Mouse (Mus musculus) liver, embryonic 12.5 days (tissue): Measurements from ENCODE around the gene E2f4. TPM values are rescaled to one million over a fixed set of nuclear protein-coding genes. Genes with fewer than 3 reads are reported as not detected.

Source experiments
- ATAC-seq: fragments of 200-750 bp; cut with Nextera tagmentation; 2 replicates; pipeline ENCODE4 v1.8.0; 2017; ENCODE audit warnings: moderate number of reproducible peaks, mild to moderate bottlenecking, moderate library complexity
- H3K27ac ChIP-seq: fragments of 300-500 bp; sonication (generic); 2 replicates; pipeline ENCODE4 v1.5.1; 2016; ENCODE audit warnings: mild to moderate bottlenecking
- H3K27me3 ChIP-seq: fragments of 300-500 bp; sonication (generic); replicated peaks from 2 replicates; pipeline ENCODE4 v1.6.1; 2016; ENCODE audit warnings: mild to moderate bottlenecking, moderate library complexity
- H3K36me3 ChIP-seq: fragments of 300-500 bp; sonication (generic); 2 replicates; pipeline ENCODE4 v1.6.1; 2016; ENCODE audit warnings: mild to moderate bottlenecking, moderate library complexity
- H3K4me1 ChIP-seq: fragments of 300-500 bp; sonication (generic); 2 replicates; pipeline ENCODE4 v1.6.1; 2016
- H3K4me2 ChIP-seq: fragments of 300-500 bp; sonication (generic); 2 replicates; pipeline ENCODE4 v1.6.1; 2016; ENCODE audit warnings: mild to moderate bottlenecking, moderate library complexity
- H3K4me3 ChIP-seq: fragments of 300-500 bp; sonication (generic); 2 replicates; pipeline ENCODE4 v1.5.1; 2016; ENCODE audit warnings: mild to moderate bottlenecking, moderate library complexity
- H3K9ac ChIP-seq: fragments of 300-500 bp; sonication (generic); 2 replicates; pipeline ENCODE4 v1.6.1; 2016; ENCODE audit warnings: mild to moderate bottlenecking, moderate library complexity
- H3K9me3 ChIP-seq: fragments of 300-500 bp; sonication (generic); replicated peaks from 2 replicates; pipeline ENCODE4 v1.6.1; 2016; ENCODE audit warnings: mild to moderate bottlenecking, moderate library complexity
- WGBS: fragments of 180-500 bp; shearing (Covaris S2); methylation state at CpG from one replicate; pipeline ENCODE4 v1.1.7; 2016; ENCODE audit not compliant: insufficient replicate concordance; 5-methylcytosine and 5-hydroxymethylcytosine counted together
- polyA plus RNA-seq: library from polyadenylated mRNA; unstranded; fragments of >200 nt; fragmentation: Nextera tagmentation; extraction: Ambion mirVana; gene quantifications from 2 replicates; pipeline ENCODE4 v1.2.1, GENCODE M21; 2016

E2f4 gene
- polyA plus RNA-seq, 1 experiment from 2014 or later = 239 TPM

- 71% methylated on average over 7 of the region's 7 CpGs for WGBS
- no peak overlapping the region for H3K27ac ChIP-seq
- H3K4me2 ChIP-seq = peak overlapping the region; percentile 79; the same call in 1 of the 2 replicates
- no peak overlapping the region for H3K4me3 ChIP-seq
- H3K9me3 ChIP-seq = no peaks in the 10 kb centered on the region
- H3K27me3 ChIP-seq = peaks cover 80% of the 10 kb centered on the region
- H3K9ac ChIP-seq = no peak overlapping the region
- H3K4me1 ChIP-seq = peaks cover 55% of the 10 kb centered on the region
- ATAC-seq = no peak
- H3K36me3 ChIP-seq = no peaks in the 10 kb centered on the region
These were observed 36.9 kb upstream of the E2f4 start for GRCm38 (mm10) chr8:105260371-105261099.

GRCm38 (mm10) chr8:105261326-105261980, 36.0 kb upstream of the E2f4 start:
- no peak overlapping the region for H3K27ac ChIP-seq
- H3K4me1 ChIP-seq = peaks cover 50% of the 10 kb centered on the region
- no peak for ATAC-seq
- H3K36me3 ChIP-seq = no peaks in the 10 kb centered on the region
- peaks cover 80% of the 10 kb centered on the region for H3K27me3 ChIP-seq
- no peak overlapping the region for H3K4me3 ChIP-seq
- H3K4me2 ChIP-seq = no peak overlapping the region
- 59% methylated on average over 12 of the region's 12 CpGs for WGBS
- H3K9ac ChIP-seq = no peak overlapping the region
- H3K9me3 ChIP-seq = 0 out of 2 replicates have a peak, but pooled peaks cover 2% of the 10 kb centered on the region

GRCm38 (mm10) chr8:105263244-105263912, 34.1 kb upstream of the E2f4 start:
- no peak overlapping the region for H3K27ac ChIP-seq
- H3K9ac ChIP-seq = peak overlapping the region; percentile 86
- no peaks in the 10 kb centered on the region for H3K36me3 ChIP-seq
- peak overlapping the region; percentile 76 for H3K4me3 ChIP-seq
- 0 out of 2 replicates have a peak, but pooled peaks cover 3% of the 10 kb centered on the region for H3K9me3 ChIP-seq
- 39% methylated on average over 16 of the region's 16 CpGs for WGBS
- peaks cover 85% of the 10 kb centered on the region for H3K27me3 ChIP-seq
- H3K4me2 ChIP-seq = peak overlapping the region; percentile 95
- peaks cover 55% of the 10 kb centered on the region for H3K4me1 ChIP-seq
- ATAC-seq = no peak

- Histone ChIP-seq H3K9ac (peak within 1 kb of the TSS; percentile 86), H3K4me2 (peak within 1 kb of the TSS; percentile 95), H3K4me3 (peak within 1 kb of the TSS; percentile 76), H3K27me3 (peaks cover 85% of the 10 kb centered on the region), H3K36me3 (no peaks in the 10 kb centered on the region), H3K9me3 (0 out of 2 replicates have a peak, but pooled peaks cover 3% of the 10 kb centered on the region), H3K27ac (no peak within 1 kb of the TSS), H3K4me1 (peaks cover 57% of the 10 kb centered on the region)
- peak; percentile 85 for ATAC-seq
- WGBS = 2% methylated on average over 54 of the region's 54 CpGs
These were observed 33.2 kb upstream of the E2f4 start, which contains the start of the genes Tradd and Fbxl8 for GRCm38 (mm10) chr8:105264024-105264982. Gene Tradd (minus strand): TSS chr8:105264609. Gene Fbxl8 (plus strand): TSS chr8:105264648.

- Histone ChIP-seq H3K4me1 (peaks cover 57% of the 10 kb centered on the region), H3K36me3 (no peaks in the 10 kb centered on the region), H3K27ac (no peak overlapping the region), H3K4me2 (peak overlapping the region; percentile 95), H3K27me3 (peaks cover 85% of the 10 kb centered on the region), H3K9me3 (0 out of 2 replicates have a peak, but pooled peaks cover 3% of the 10 kb centered on the region), H3K9ac (peak overlapping the region; percentile 86), H3K4me3 (peak overlapping the region; percentile 76)
- no peak for ATAC-seq
- 9% methylated on average over 10 of the region's 10 CpGs for WGBS
These were observed 32.3 kb upstream of the E2f4 start for GRCm38 (mm10) chr8:105265128-105265527.

GRCm38 (mm10) chr8:105266775-105267174, 30.7 kb upstream of the E2f4 start:
- Histone ChIP-seq H3K27me3 (peaks cover 85% of the 10 kb centered on the region), H3K9ac (no peak overlapping the region), H3K4me3 (no peak overlapping the region), H3K9me3 (0 out of 2 replicates have a peak, but pooled peaks cover 3% of the 10 kb centered on the region), H3K27ac (no peak overlapping the region), H3K4me1 (peaks cover 58% of the 10 kb centered on the region), H3K4me2 (no peak overlapping the region), H3K36me3 (no peaks in the 10 kb centered on the region)
- WGBS = 19% methylated on average over 13 of the region's 13 CpGs
- ATAC-seq = no peak

- no peak overlapping the region for H3K9ac ChIP-seq
- peaks cover 91% of the 10 kb centered on the region for H3K27me3 ChIP-seq
- peaks cover 50% of the 10 kb centered on the region for H3K4me1 ChIP-seq
- peak overlapping the region; percentile 47 for H3K4me3 ChIP-seq
- no peak overlapping the region for H3K27ac ChIP-seq
- 0 out of 2 replicates have a peak, but pooled peaks cover 3% of the 10 kb centered on the region for H3K9me3 ChIP-seq
- H3K36me3 ChIP-seq = no peaks in the 10 kb centered on the region
- peak overlapping the region; percentile 68 for H3K4me2 ChIP-seq
- 5% methylated on average over 65 of the region's 65 CpGs for WGBS
- no peak for ATAC-seq
These were observed 29.0 kb upstream of the E2f4 start for GRCm38 (mm10) chr8:105268342-105269074.

- no peak for ATAC-seq
- no peak overlapping the region for H3K9ac ChIP-seq
- 5% methylated on average over 10 of the region's 10 CpGs for WGBS
- H3K36me3 ChIP-seq = no peaks in the 10 kb centered on the region
- H3K4me2 ChIP-seq = peak overlapping the region; percentile 68
- H3K27ac ChIP-seq = no peak overlapping the region
- peak overlapping the region; percentile 47 for H3K4me3 ChIP-seq
- H3K9me3 ChIP-seq = 0 out of 2 replicates have a peak, but pooled peaks cover 3% of the 10 kb centered on the region
- H3K4me1 ChIP-seq = peaks cover 44% of the 10 kb centered on the region
- peaks cover 91% of the 10 kb centered on the region for H3K27me3 ChIP-seq
These were observed 28.4 kb upstream of the E2f4 start for GRCm38 (mm10) chr8:105269075-105269458.

GRCm38 (mm10) chr8:105269461-105269947, 28.0 kb upstream of the E2f4 start, which contains the start of gene Hsf4:
Gene Hsf4 (plus strand): TSS chr8:105269801.
- H3K27ac ChIP-seq = no peak within 1 kb of the TSS
- no peak for ATAC-seq
- no peak within 1 kb of the TSS for H3K9ac ChIP-seq
- H3K4me3 ChIP-seq = peak within 1 kb of the TSS; percentile 47
- peak within 1 kb of the TSS; percentile 68 for H3K4me2 ChIP-seq
- H3K4me1 ChIP-seq = peaks cover 42% of the 10 kb centered on the region
- H3K36me3 ChIP-seq = no peaks in the 10 kb centered on the region
- WGBS = 3% methylated on average over 42 of the region's 42 CpGs
- peaks cover 96% of the 10 kb centered on the region for H3K27me3 ChIP-seq
- H3K9me3 ChIP-seq = 0 out of 2 replicates have a peak, but pooled peaks cover 3% of the 10 kb centered on the region

GRCm38 (mm10) chr8:105270101-105270915, 27.2 kb upstream of the E2f4 start:
- ATAC-seq = no peak
- peak overlapping the region; percentile 68 for H3K4me2 ChIP-seq
- no peak overlapping the region for H3K9ac ChIP-seq
- H3K27me3 ChIP-seq = peaks cover 99% of the 10 kb centered on the region
- H3K9me3 ChIP-seq = 0 out of 2 replicates have a peak, but pooled peaks cover 3% of the 10 kb centered on the region
- H3K4me1 ChIP-seq = peaks cover 34% of the 10 kb centered on the region
- whole genome bisulfite sequencing = 4% methylated on average over 39 of the region's 39 CpGs
- no peaks in the 10 kb centered on the region for H3K36me3 ChIP-seq
- H3K27ac ChIP-seq = no peak overlapping the region
- H3K4me3 ChIP-seq = peak overlapping the region; percentile 47
